Mouse (Mus musculus) ZHBTc4 (cell line): ENCODE measurements around the gene Hmx1.

Experiments used
- DNase-seq: peaks from one replicate; pipeline ENCODE4 v3.0.0-alpha.2; 2011; ENCODE audit warnings: low read depth, low spot score

Hmx1 gene

DNA sequence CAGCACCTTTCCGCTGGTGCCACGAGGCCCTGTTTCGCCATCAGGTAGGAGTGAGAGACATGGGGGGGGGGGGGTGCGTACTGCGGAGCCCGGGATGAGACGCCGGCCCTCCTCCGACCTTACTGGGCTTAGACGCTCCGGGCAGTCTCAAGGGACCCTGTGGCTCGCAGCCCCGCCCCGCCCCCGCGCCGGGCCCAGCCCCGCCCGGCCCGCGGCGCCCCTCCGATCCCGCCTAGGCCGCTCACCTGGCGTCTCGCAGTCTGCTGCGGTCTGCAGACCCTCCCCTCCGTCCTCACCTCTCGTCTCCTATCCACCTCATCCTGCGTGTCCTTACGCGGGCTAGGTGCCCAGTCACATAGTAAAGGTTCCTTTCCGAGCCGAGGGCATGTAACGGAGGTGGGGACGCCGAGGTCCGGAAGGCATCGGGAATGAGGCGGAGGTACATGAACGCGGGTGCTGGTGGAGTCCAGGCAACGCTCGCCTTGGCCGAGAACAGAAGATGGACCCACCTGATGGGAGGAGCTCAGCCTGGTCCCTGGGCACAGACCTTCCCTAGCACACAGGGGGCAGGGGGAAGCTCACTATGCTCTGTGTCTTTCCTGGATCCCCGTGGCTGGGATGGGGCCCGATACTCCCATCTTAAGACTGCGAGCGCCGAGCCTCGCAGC lies 8.9 kb downstream of the Hmx1 start:
- DNase-seq: peak; percentile 32

GRCm38 (mm10) chr5:35398310-35398910 lies 9.5 kb downstream of the Hmx1 start:
- DNase-seq: no peak

GRCm38 (mm10) chr5:35399061-35399460 lies 10.2 kb downstream of the Hmx1 start:
- DNase-seq: no peak

GRCm38 (mm10) chr5:35399704-35400320 lies 10.9 kb downstream of the Hmx1 start:
- DNase-seq: no peak

- DNase-seq: no peak
Observed at GRCm38 (mm10) chr5:35401240-35401639, 12.3 kb downstream of the Hmx1 start.

GRCm38 (mm10) chr5:35407411-35407930 lies 18.6 kb downstream of the Hmx1 start:
- DNase-seq: no peak

GRCm38 (mm10) chr5:35411028-35411427 lies 22.1 kb downstream of the Hmx1 start:
- DNase-seq: peak; percentile 91

GRCm38 (mm10) chr5:35412833-35413232 lies 23.9 kb downstream of the Hmx1 start:
- DNase-seq: no peak

GRCm38 (mm10) chr5:35417707-35418106 lies 28.8 kb downstream of the Hmx1 start:
- DNase-seq: no peak

DNA sequence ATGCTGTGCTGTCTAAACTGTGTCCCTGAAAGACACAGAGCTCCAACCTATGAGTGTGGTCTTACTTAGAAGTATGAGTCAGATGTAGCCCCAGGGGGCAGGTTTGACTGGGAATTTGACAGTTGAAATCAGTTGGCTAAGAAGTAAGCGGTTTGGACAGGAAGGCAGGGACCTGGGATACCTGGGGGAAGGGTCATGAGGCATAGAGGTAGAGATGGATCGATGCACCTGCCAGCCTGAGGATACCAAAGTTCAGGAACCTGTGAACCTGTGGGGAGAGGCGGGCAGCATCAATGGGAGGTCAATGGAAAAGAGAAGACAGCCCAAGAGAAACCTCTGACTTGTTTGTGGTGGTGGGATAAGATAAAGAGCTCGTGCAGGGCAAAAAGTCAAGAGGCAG lies 32.7 kb downstream of the Hmx1 start:
- DNase-seq: no peak

DNA sequence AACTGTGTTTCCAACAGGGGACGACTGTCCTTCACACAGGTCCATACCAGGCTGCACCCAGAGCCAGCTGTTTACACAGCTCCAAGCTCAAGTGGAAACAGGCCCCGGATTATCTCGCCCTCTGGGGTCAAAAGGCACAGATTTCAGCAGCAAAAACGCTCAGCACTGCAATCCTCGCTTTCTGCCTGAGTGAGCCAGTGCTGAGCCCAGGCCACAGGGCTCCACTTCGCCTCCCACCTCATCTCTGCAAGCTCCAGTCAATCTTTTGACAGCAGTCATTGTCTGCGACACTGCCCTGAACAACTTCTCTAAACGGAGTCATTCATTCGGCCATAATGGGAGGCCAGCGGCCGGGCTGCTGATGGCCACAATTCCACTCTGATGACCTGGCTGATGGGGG lies 36.3 kb downstream of the Hmx1 start:
- no peak for DNase-seq

DNA sequence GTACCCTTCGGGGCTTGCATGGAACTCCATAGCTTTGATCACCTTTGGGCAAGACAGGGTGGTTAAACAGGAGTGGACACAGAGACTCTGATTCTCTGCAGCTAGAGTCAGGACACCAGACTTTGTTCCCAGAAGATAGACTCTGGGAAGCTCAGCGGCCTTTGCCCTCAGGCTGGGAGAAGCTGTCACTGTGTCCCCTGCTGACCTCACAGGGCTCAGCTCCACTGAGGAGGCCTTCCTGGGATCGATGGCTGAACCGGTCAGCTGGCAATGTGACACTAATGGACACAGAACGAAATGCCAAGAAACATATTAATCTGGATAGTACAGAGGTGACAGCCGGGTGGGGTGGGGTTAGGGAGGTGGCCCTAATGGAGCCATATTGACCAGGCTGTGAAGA lies 39.0 kb downstream of the Hmx1 start:
- no peak for DNase-seq

DNA sequence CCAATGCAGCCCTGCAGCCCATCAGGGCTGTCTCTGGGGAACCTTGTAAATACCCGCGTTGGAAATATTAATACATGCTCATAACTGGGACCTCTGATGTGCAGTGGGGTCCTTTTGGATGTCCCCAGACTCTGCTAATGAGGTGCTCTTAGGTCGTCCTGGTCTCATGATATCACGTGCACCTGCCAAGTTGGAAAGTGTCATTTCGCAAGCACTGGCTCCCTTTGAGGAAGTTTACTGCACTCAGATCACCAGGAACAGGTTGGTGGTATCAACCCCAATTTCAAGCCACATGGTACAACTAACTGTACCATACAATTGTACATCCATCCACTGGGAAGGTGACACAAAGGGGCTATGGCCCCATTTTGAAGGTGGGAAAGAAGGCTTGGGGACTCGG lies 39.5 kb downstream of the Hmx1 start:
- no peak for DNase-seq

DNA sequence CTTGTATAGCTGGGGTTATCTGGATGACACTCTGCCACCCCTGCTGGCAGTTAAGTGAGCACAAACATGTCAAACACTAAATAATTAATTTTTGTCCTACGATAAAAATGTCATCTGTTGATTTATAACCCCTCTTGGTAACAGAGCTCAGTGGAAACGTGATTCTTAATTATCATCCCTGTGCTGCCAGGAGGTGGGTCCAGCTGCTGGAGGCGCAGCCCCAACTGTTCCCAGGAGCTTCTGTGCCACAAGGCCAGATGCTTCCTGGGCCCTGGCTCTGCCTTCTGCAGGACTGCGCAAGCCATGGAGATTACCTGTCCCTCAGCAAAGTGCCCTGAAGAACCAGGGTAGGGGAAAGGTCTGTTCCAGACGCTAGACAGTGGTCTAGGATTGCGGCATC lies 43.2 kb downstream of the Hmx1 start:
- DNase-seq: no peak

- DNase-seq: peak; percentile 18
Observed at GRCm38 (mm10) chr5:35434038-35434437, 45.1 kb downstream of the Hmx1 start.

GRCm38 (mm10) chr5:35434703-35435102 lies 45.8 kb downstream of the Hmx1 start:
- no peak for DNase-seq

- DNase-seq: peak; percentile 74
Observed at GRCm38 (mm10) chr5:35438805-35439204, 49.9 kb downstream of the Hmx1 start.

DNA sequence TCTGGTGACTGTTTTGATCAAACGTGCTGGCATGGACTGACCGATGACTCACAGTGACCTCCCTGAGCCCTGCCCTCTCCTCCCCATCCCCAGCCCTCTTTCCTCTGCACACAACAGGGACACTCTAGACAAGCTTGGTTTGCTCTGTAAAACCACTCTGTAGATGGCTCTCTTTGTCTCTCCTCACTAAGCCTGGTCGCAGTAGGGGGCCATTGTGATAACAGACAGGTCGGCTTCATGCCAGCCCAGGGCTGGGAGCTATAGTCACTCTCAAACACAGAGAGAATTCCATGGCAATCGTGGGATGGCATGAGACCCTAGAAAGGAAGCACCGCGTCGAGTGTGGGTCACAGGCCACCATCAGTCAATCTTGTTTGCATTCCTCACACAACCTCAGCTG lies 51.6 kb downstream of the Hmx1 start:
- no peak for DNase-seq

DNA sequence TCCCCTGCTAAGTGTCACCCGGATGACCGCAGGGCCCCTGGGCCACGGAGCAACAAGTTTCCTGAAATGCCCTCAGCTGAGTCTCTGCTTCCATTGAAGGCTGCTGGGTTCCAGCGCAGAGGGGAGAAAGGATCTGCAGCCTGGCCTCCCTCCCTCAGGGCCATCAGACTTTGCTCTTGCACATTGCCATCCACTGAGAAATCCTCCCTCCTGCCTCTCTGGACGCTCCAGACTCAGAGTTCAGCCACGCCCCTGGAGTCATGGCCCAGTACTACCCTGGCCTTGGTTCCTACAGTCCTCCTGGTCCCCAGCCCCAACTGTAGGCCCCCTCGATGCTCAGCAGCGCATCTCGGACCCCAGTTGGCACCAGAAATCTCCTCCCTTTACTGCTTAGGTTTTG lies 52.5 kb downstream of the Hmx1 start:
- DNase-seq: no peak

DNA sequence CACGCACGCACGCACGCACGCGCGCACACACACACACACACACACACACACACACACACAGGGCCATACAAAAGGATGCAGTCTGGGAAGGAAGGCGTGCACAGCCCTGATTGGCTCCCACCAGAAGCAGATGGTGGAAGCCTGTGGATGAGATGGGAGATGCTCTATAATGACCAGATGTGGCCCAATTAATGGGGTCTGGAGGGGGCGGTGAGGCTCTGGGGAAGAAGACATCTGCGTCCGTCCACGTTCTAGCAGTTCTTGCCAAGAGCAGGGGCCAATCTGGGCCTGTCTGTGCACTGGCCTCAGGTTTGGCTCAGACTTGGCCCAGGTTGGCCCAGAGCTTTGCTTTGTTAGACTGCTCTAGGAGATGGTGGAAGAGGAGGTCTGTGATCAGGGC lies 55.8 kb downstream of the Hmx1 start:
- DNase-seq: no peak

DNA sequence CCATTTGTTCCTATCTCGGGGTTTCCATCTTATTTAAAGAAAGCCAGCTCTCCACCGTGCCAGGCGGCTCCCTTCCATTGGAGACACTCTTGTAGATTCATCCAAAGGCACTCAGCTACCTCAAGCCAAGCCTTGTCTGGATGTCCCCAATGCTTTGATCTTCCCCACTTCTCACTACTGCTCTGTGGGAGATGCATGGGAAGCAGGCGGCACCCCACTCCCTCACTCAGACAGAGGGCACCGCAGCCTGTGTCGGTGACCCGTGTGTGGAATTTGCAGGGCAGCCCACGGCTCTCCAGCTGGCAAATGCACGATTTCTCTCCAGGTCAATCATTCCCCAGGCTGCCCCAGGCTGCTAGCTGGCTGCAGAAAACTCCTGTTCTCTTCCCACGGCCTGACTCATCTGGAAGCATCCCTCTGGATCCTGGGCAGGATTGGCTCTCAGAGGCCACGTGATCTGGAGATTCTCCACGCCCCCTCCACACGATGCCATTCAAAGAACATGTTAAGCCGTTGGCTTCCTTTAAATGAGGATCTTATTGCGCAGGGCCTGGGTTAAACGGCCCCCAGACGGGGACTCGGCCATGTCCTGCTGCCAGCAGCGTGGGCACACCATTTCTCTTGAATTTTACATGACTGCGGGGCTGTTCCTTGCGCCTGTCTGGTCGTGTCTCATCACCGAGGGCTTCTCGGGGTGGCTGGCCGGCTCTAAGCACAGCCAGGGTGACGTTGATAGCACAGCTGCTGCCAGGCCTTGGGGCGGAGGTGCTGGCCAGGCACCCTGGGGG lies 58.9 kb downstream of the Hmx1 start:
- DNase-seq: peak; percentile 49
